Mouse (Mus musculus) C2C12 (cell line): ENCODE results near the gene Onecut1.

Experiments
- CTCF ChIP-seq: IDR thresholded peaks from one replicate; pipeline ENCODE4 v1.5.1; 2011; ENCODE audit not compliant: control insufficient read depth, insufficient read depth, insufficient read length
- MAX ChIP-seq: IDR thresholded peaks from one replicate; pipeline ENCODE4 v1.6.1; 2011; ENCODE audit warnings: mild to moderate bottlenecking, control low read depth

GRCm38 (mm10) chr9:74855446-74855845, 6.3 kb upstream of the Onecut1 start:
- TF ChIP-seq MAX, result no peak
- no peak for TF ChIP-seq CTCF
